ENCODE assay signal across 12 mouse cellular contexts in genomic region chr2:103583316-103583715, GRCm38 (mm10). TPM values are rescaled to one million over a fixed set of nuclear protein-coding genes. Genes with fewer than 3 reads are reported as not detected.
DNase-seq lines count a peak whose midpoint lies in the region; ATAC-seq and TF ChIP-seq lines count a peak whose summit lies in the region.
"Had no signal": no experiment of that assay in that cellular context is flagged by ENCODE, and none has a peak within 500 bp of the region (broad histone marks: within the 10 kb centered on the region; RNA-seq: fewer than 3 reads in every experiment).

No protein-coding gene starts in this region.

- 72% methylated on average over 3 of the region's 3 CpGs for WGBS in midbrain, embryonic 11.5 days
- WGBS in intestine, embryonic 15.5 days = 69% methylated on average over 3 of the region's 3 CpGs

- H3K4me3 ChIP-seq in bone marrow macrophage, adult 2 months (ENCODE audit: insufficient read depth, low read length) = no peak overlapping the region
- H3K4me3 ChIP-seq in midbrain, embryonic 11.5 days (ENCODE audit: low read depth, low read length) = no peak overlapping the region
- no peak overlapping the region for H3K4me3 ChIP-seq in intestine, embryonic 15.5 days (replicated peaks)
- H3K4me3 ChIP-seq: forebrain, embryonic 13.5 days; midbrain, embryonic 10.5 days; neural tube, embryonic 15.5 days had no signal

- no peaks in the 10 kb centered on the region for H3K36me3 ChIP-seq in midbrain, embryonic 11.5 days (ENCODE audit: control insufficient read depth, insufficient read depth, low read length)
- H3K36me3 ChIP-seq in intestine, embryonic 15.5 days = no peaks in the 10 kb centered on the region
- H3K36me3 ChIP-seq: midbrain, embryonic 10.5 days; neural tube, embryonic 15.5 days had no signal

- TF ChIP-seq CTCF in bone marrow macrophage, adult 2 months (IDR thresholded peaks at IDR 0.05; ENCODE audit: low read depth, low read length) = no peak

- H3K27ac ChIP-seq in bone marrow macrophage, adult 2 months (ENCODE audit: insufficient read depth, low read depth, low read length) = peak overlapping the region; percentile 20; the same call in 1 of the 2 replicates
- H3K27ac ChIP-seq in midbrain, embryonic 11.5 days (ENCODE audit: low read depth, low read length) = no peak overlapping the region
- H3K27ac ChIP-seq in intestine, embryonic 15.5 days = no peak overlapping the region
- H3K27ac ChIP-seq: forebrain, embryonic 13.5 days; kidney, postnatal 0 days; midbrain, embryonic 10.5 days; neural tube, embryonic 15.5 days had no signal

- peak; percentile 23 for DNase-seq in embryo, embryonic 10 days (ENCODE audit: low spot score)
- no peak for DNase-seq in embryo, embryonic 9.5 days (ENCODE audit: extremely low spot score)
- DNase-seq in A20 (ENCODE audit: low read depth, low spot score) = peak; percentile 4
- DNase-seq in lung, postnatal 10 days = peak; percentile 47
- no peak for DNase-seq in midbrain, embryonic 11.5 days (ENCODE audit: low spot score, missing footprints)

- peaks cover 24% of the 10 kb centered on the region for H3K4me1 ChIP-seq in bone marrow macrophage, adult 2 months (ENCODE audit: control insufficient read depth, insufficient read depth, low read length)
- peaks cover 3% of the 10 kb centered on the region; the same call in 1 of the 2 replicates for H3K4me1 ChIP-seq in midbrain, embryonic 11.5 days (ENCODE audit: control insufficient read depth, insufficient read depth, low read length)
- H3K4me1 ChIP-seq in intestine, embryonic 15.5 days (replicated peaks) = peaks cover 11% of the 10 kb centered on the region

- H3K27me3 ChIP-seq in midbrain, embryonic 11.5 days (ENCODE audit: control insufficient read depth, insufficient read depth, low read length) = no peaks in the 10 kb centered on the region
- H3K27me3 ChIP-seq in intestine, embryonic 15.5 days (replicated peaks) = no peaks in the 10 kb centered on the region
- H3K27me3 ChIP-seq: forebrain, embryonic 13.5 days; neural tube, embryonic 15.5 days had no signal

- H3K9ac ChIP-seq in midbrain, embryonic 11.5 days (ENCODE audit: low read length) = no peak overlapping the region
- H3K9ac ChIP-seq in intestine, embryonic 15.5 days = no peak overlapping the region
- H3K9ac ChIP-seq: forebrain, embryonic 13.5 days; neural tube, embryonic 15.5 days had no signal

- H3K9me3 ChIP-seq in midbrain, embryonic 11.5 days (ENCODE audit: control insufficient read depth, low read length) = no peaks in the 10 kb centered on the region
- H3K9me3 ChIP-seq in intestine, embryonic 15.5 days = no peaks in the 10 kb centered on the region
- H3K9me3 ChIP-seq: forebrain, embryonic 13.5 days; midbrain, embryonic 10.5 days; neural tube, embryonic 15.5 days had no signal

- H3K4me2 ChIP-seq in midbrain, embryonic 11.5 days = no peak overlapping the region
- no peak overlapping the region for H3K4me2 ChIP-seq in intestine, embryonic 15.5 days (replicated peaks)
- H3K4me2 ChIP-seq: forebrain, embryonic 13.5 days; neural tube, embryonic 15.5 days had no signal

- TF ChIP-seq POLR2A in bone marrow macrophage, adult 2 months (IDR thresholded peaks at IDR 0.05; ENCODE audit: borderline replicate concordance, low read depth, low read length) = no peak

- no peak for ATAC-seq in erythroid progenitor cell, adult 5-6 weeks (replicated peaks; ENCODE audit: low FRiP score, poor library complexity, severe bottlenecking)
- ATAC-seq in midbrain, embryonic 11.5 days (ENCODE audit: low FRiP score) = no peak
- no peak for ATAC-seq in intestine, embryonic 15.5 days
- ATAC-seq: forebrain, embryonic 13.5 days had no signal

RNA-seq across cellular contexts. Expression of gene Abtb2, which starts 17.2 kb away (rescaled TPM):
- 0.32 and 0.36 TPM in 2 replicates for polyA plus RNA-seq in bone marrow macrophage, adult 2 months (2012; ENCODE audit: insufficient read depth, insufficient read length, missing spikeins)
- total RNA-seq in erythroid progenitor cell, adult 5-6 weeks (2015; ENCODE audit: low replicate concordance) = 1.4 and 1.7 TPM in 2 replicates
- total RNA-seq in erythroid progenitor cell, adult 5-6 weeks (2017; ENCODE audit: low replicate concordance) = 1.8 and 2.0 TPM in 2 replicates
- polyA plus RNA-seq in midbrain, embryonic 11.5 days (2014; fragmentation: Nextera tagmentation; extraction: Ambion mirVana) = 9.6 and 12.1 TPM in 2 replicates
- polyA plus RNA-seq in intestine, embryonic 15.5 days (2015; fragmentation: Nextera tagmentation; extraction: Ambion mirVana) = 4.5 and 4.8 TPM in 2 replicates

Comparison
In these comparisons a context has a peak if more than half of its experiments do, and no peak if none do; other contexts are left out.
1. DNase-seq: peak in embryo, embryonic 10 days (single experiment), A20 (single experiment) and lung, postnatal 10 days (single experiment); none in embryo, embryonic 9.5 days (single experiment) and midbrain, embryonic 11.5 days (single experiment).